Mouse (Mus musculus) adrenal gland, adult 2 months (tissue): ENCODE measurements around the gene Spsb3. TPM values are rescaled to one million over a fixed set of nuclear protein-coding genes. Genes with fewer than 3 reads are reported as not detected.

Experiments
- DNase-seq: peaks from one replicate; pipeline ENCODE4 v3.0.0; 2021
- polyA plus RNA-seq: library from polyadenylated mRNA; depleted of rRNA; stranded (reverse); fragments of >200 nt; gene quantifications from 2 replicates; pipeline ENCODE4 v1.2.3, GENCODE M21; 2012
- total RNA-seq, 2 experiments: library from RNA; stranded (reverse); gene quantifications; 2 replicates each; pipeline ENCODE4 v1.2.3; 2021

Spsb3 gene
- total and polyA plus RNA-seq, 3 experiments: 30.8 to 144 (median 33.1) TPM

GRCm38 (mm10) chr17:24895571-24896240 lies 9.3 kb downstream of the Spsb3 start:
- DNase-seq: peak; percentile 88

GRCm38 (mm10) chr17:24896241-24896992 lies 10.0 kb downstream of the Spsb3 start, which contains the start of gene Nme3:
Nme3 (plus strand) TSS chr17:24896500.
- peak; percentile 92 for DNase-seq

GRCm38 (mm10) chr17:24896993-24897269 lies 10.5 kb downstream of the Spsb3 start:
- DNase-seq: no peak

- peak; percentile 78 for DNase-seq
Measured at GRCm38 (mm10) chr17:24897600-24897999, 11.2 kb downstream of the Spsb3 start.

- no peak for DNase-seq
Measured at GRCm38 (mm10) chr17:24898041-24898854, 11.8 kb downstream of the Spsb3 start.

GRCm38 (mm10) chr17:24899153-24899552 lies 12.7 kb downstream of the Spsb3 start:
- no peak for DNase-seq

- DNase-seq: no peak
Measured at GRCm38 (mm10) chr17:24900014-24900413, 13.6 kb downstream of the Spsb3 start.

GRCm38 (mm10) chr17:24902124-24902523 lies 15.7 kb downstream of the Spsb3 start:
- no peak for DNase-seq

GRCm38 (mm10) chr17:24902671-24903474 lies 16.4 kb downstream of the Spsb3 start:
- no peak for DNase-seq

GRCm38 (mm10) chr17:24903767-24904166 lies 17.3 kb downstream of the Spsb3 start:
- no peak for DNase-seq

GRCm38 (mm10) chr17:24907591-24907990 lies 21.1 kb downstream of the Spsb3 start:
- DNase-seq: peak; percentile 92

- no peak for DNase-seq
Measured at GRCm38 (mm10) chr17:24913984-24914383, 27.5 kb downstream of the Spsb3 start.

- no peak for DNase-seq
Measured at GRCm38 (mm10) chr17:24923246-24923645, 36.8 kb downstream of the Spsb3 start.

GRCm38 (mm10) chr17:24929506-24929905 lies 43.1 kb downstream of the Spsb3 start:
- DNase-seq: peak; percentile 85

GRCm38 (mm10) chr17:24932431-24932830 lies 46.0 kb downstream of the Spsb3 start:
- no peak for DNase-seq

- no peak for DNase-seq
Measured at GRCm38 (mm10) chr17:24933163-24933562, 46.7 kb downstream of the Spsb3 start.

GRCm38 (mm10) chr17:24934926-24935325 lies 48.5 kb downstream of the Spsb3 start:
- peak; percentile 45 for DNase-seq

GRCm38 (mm10) chr17:24935666-24936065 lies 49.2 kb downstream of the Spsb3 start:
- DNase-seq: peak; percentile 44

- DNase-seq: peak; percentile 98
Measured at GRCm38 (mm10) chr17:24936259-24937237, 50.1 kb downstream of the Spsb3 start, which contains the start of gene Mapk8ip3. Mapk8ip3 (minus strand) TSS chr17:24936977.

- no peak for DNase-seq
Measured at GRCm38 (mm10) chr17:24937266-24937665, 50.8 kb downstream of the Spsb3 start.
